Mouse (Mus musculus): Measurements from ENCODE around the gene Dtnbp1.

Dtnbp1 gene

GRCm38 (mm10) chr13:44904271-44904670 is 97.7 kb downstream of the Dtnbp1 start:
- peak; percentile 32 for DNase-seq (ENCODE audit: low read depth, low spot score)

GRCm38 (mm10) chr13:44903416-44903815 is 98.5 kb downstream of the Dtnbp1 start:
- no peak for DNase-seq (ENCODE audit: low read depth, low spot score)

GRCm38 (mm10) chr13:44902299-44902698 is 99.6 kb downstream of the Dtnbp1 start:
- no peak for DNase-seq (ENCODE audit: low read depth, low spot score)

- DNase-seq (ENCODE audit: low read depth, low spot score), result no peak
These were observed 105.7 kb downstream of the Dtnbp1 start for GRCm38 (mm10) chr13:44896211-44896610.

GRCm38 (mm10) chr13:44891813-44892730 is 109.9 kb downstream of the Dtnbp1 start:
- DNase-seq (ENCODE audit: low read depth, low spot score), result no peak

- no peak for DNase-seq (ENCODE audit: low read depth, low spot score)
These were observed 111.3 kb downstream of the Dtnbp1 start for GRCm38 (mm10) chr13:44890612-44891011.

GRCm38 (mm10) chr13:44886221-44886620 is 115.7 kb downstream of the Dtnbp1 start:
- no peak for DNase-seq (ENCODE audit: low read depth, low spot score)

GRCm38 (mm10) chr13:44881001-44881400 is 120.9 kb downstream of the Dtnbp1 start:
- DNase-seq (ENCODE audit: low read depth, low spot score), result no peak

- DNase-seq (ENCODE audit: low read depth, low spot score), result no peak
These were observed 125.1 kb downstream of the Dtnbp1 start for GRCm38 (mm10) chr13:44876799-44877198.
